Mouse (Mus musculus) liver, embryonic 16.5 days (tissue): ENCODE data around the gene Nog. TPM values are rescaled to one million over a fixed set of nuclear protein-coding genes. Genes with fewer than 3 reads are reported as not detected.

ENCODE experiments used
- ATAC-seq: fragments of 200-750 bp; cut with Nextera tagmentation; 2 replicates; pipeline ENCODE4 v1.8.0; 2017; ENCODE audit warnings: low read depth, mild to moderate bottlenecking, moderate number of reproducible peaks, moderate library complexity
- H3K27ac ChIP-seq: fragments of 300-500 bp; sonication (generic); 2 replicates; pipeline ENCODE4 v1.5.1; 2014; ENCODE audit warnings: mild to moderate bottlenecking, low read length
- H3K27me3 ChIP-seq: fragments of 300-500 bp; sonication (generic); 2 replicates; pipeline ENCODE4 v1.6.1; 2014; ENCODE audit warnings: low read depth, low read length, mixed read lengths; ENCODE audit not compliant: control insufficient read depth, insufficient read depth
- H3K36me3 ChIP-seq: fragments of 300-500 bp; sonication (generic); 2 replicates; pipeline ENCODE4 v1.6.1; 2014; ENCODE audit warnings: mild to moderate bottlenecking; ENCODE audit not compliant: control insufficient read depth, insufficient read depth
- H3K4me1 ChIP-seq: fragments of 300-500 bp; sonication (generic); 2 replicates; pipeline ENCODE4 v1.6.1; 2014; ENCODE audit warnings: low read depth, low read length, mixed read lengths; ENCODE audit not compliant: control insufficient read depth
- H3K4me2 ChIP-seq: fragments of 300-500 bp; sonication (generic); 2 replicates; pipeline ENCODE4 v1.6.1; 2014; ENCODE audit warnings: low read depth, low read length, mixed read lengths
- H3K4me3 ChIP-seq: fragments of 300-500 bp; sonication (generic); 2 replicates; pipeline ENCODE4 v1.5.1; 2014; ENCODE audit warnings: low read depth, mild to moderate bottlenecking, low read length
- H3K9ac ChIP-seq: fragments of 300-500 bp; sonication (generic); 2 replicates; pipeline ENCODE4 v1.6.1; 2014; ENCODE audit warnings: low read depth, low read length
- H3K9me3 ChIP-seq: fragments of 300-500 bp; sonication (generic); replicated peaks from 2 replicates; pipeline ENCODE4 v1.6.1; 2016; ENCODE audit warnings: low read length; ENCODE audit not compliant: control insufficient read depth
- WGBS: fragments of 180-500 bp; shearing (Covaris S2); extraction: QIAGEN DNeasy Blood & Tissue Kit; methylation state at CpG from one replicate; pipeline ENCODE4 v1.1.7; 2014; ENCODE audit not compliant: insufficient replicate concordance; 5-methylcytosine and 5-hydroxymethylcytosine counted together
- polyA plus RNA-seq: library from polyadenylated mRNA; unstranded; fragments of >200 nt; fragmentation: Nextera tagmentation; extraction: Ambion mirVana; gene quantifications from 2 replicates; pipeline ENCODE4 v1.2.1, GENCODE M21; 2015

The Nog gene
- polyA plus RNA-seq, 1 experiment from 2014 or later: not detected

DNA sequence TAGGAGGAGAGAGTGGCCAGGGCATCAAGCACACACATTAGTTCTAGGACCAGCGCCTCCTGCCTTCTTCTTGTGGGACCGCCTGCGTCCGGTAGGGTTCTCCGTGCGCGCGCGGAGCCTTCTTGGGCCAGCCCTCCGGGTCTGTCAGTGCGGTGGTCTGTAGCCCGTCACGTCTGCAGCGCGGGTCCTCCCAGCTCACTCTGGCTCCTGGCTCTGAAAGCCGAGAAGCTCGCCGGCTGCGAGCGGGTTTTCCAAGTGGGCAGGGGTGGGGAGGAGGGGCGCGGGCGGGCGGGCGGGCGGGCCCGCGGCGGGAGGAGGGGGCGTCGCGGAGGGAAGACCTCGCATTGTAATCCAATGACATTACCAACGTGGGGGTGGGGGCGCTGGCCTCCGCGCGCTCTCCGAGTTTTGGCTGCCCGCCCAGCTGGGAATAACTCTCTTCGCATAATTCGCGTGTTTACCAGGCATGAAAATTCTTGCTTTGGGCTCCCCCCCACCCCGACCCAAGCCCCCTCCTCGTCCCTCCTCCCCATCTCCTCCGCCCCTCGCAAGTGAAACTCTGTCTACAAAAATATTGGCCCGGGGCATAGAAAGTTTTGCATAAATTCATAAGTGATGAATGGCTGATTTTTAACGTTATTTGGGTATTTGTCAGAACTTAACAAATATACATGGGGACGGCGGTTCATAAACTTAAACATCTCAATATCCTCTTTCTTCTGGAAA lies 3.7 kb downstream of the Nog start:
- no peak for ATAC-seq
- H3K27ac ChIP-seq: no peak overlapping the region

DNA sequence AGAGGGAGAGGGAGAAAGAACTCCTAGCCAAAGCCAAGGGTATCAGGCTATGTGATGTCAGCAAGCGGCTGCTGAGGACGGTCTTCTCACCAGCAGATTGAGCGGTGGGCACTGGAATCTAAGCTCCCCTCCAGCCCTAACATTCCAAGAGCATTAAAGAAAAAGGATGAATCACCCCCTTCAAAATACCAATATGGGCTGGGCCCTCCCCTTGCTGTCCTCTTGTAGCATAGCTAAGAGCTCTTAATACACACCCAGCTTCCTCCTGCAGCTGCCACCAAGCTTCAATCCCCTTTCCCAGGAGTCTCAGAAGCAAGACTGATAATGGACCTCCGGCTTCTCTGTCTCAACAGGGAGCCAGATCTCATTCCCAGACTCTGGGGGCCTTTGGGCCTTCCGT lies 4.6 kb downstream of the Nog start:
- ATAC-seq: no peak
- WGBS: 38% methylated on average over 5 of the region's 5 CpGs
- peaks cover 59% of the 10 kb centered on the region for H3K27me3 ChIP-seq
- no peak overlapping the region for H3K4me2 ChIP-seq
- no peak overlapping the region for H3K27ac ChIP-seq
- no peaks in the 10 kb centered on the region for H3K9me3 ChIP-seq
- H3K4me1 ChIP-seq: no peaks in the 10 kb centered on the region; the same call in 1 of the 2 replicates
- H3K9ac ChIP-seq: no peak overlapping the region
- no peak overlapping the region for H3K4me3 ChIP-seq
- H3K36me3 ChIP-seq: no peaks in the 10 kb centered on the region

More for the DNA sequence above, 3.7 kb downstream of the Nog start:
- Histone ChIP-seq H3K4me3 (peak overlapping the region; percentile 26; the same call in 1 of the 2 replicates), H3K4me1 (no peaks in the 10 kb centered on the region; the same call in 1 of the 2 replicates), H3K9ac (no peak overlapping the region), H3K9me3 (no peaks in the 10 kb centered on the region), H3K36me3 (no peaks in the 10 kb centered on the region), H3K4me2 (peak overlapping the region; percentile 41), H3K27me3 (peaks cover 67% of the 10 kb centered on the region)
- 1% methylated on average over 44 of the region's 51 CpGs for WGBS

GRCm38 (mm10) chr11:89269809-89270361 lies 32.2 kb downstream of the Nog start:
- no peak for ATAC-seq
- Histone ChIP-seq H3K36me3 (no peaks in the 10 kb centered on the region), H3K27me3 (no peaks in the 10 kb centered on the region), H3K4me3 (no peak overlapping the region), H3K9ac (no peak overlapping the region), H3K4me2 (no peak overlapping the region), H3K4me1 (no peaks in the 10 kb centered on the region), H3K9me3 (no peaks in the 10 kb centered on the region), H3K27ac (no peak overlapping the region)
- 74% methylated on average over 13 of the region's 13 CpGs for WGBS

- Histone ChIP-seq H3K4me2 (no peak overlapping the region), H3K4me1 (no peaks in the 10 kb centered on the region), H3K4me3 (no peak overlapping the region), H3K36me3 (no peaks in the 10 kb centered on the region), H3K27ac (no peak overlapping the region), H3K9ac (no peak overlapping the region), H3K27me3 (no peaks in the 10 kb centered on the region), H3K9me3 (no peaks in the 10 kb centered on the region)
- 78% methylated on average over 3 of the region's 3 CpGs for WGBS
- ATAC-seq: no peak
These were observed 34.6 kb downstream of the Nog start for GRCm38 (mm10) chr11:89267520-89267919.

DNA sequence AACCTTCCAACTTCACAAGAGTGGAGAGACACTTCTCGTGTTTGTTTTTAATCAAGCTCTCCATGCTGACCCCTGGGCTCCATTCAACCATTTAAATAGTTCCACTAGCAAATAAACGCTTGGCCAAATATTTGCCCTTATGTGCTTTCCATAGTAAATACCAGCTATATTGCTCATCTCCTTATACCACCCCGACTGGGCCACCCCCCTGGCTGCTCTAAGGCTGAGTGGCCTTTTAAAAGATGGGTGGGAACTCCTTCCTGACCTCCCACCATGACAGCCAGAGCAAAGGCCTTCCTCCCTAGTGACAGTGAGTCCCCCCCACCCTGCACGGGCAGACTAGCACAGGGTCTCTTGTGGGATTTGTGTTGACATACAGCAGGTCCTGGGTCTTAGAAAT lies 37.1 kb downstream of the Nog start:
- Histone ChIP-seq H3K4me3 (no peak overlapping the region), H3K27me3 (no peaks in the 10 kb centered on the region), H3K4me1 (no peaks in the 10 kb centered on the region), H3K4me2 (no peak overlapping the region), H3K9me3 (no peaks in the 10 kb centered on the region), H3K9ac (no peak overlapping the region), H3K36me3 (no peaks in the 10 kb centered on the region), H3K27ac (no peak overlapping the region)
- no peak for ATAC-seq
- 39% methylated on average over 4 of the region's 4 CpGs for WGBS

GRCm38 (mm10) chr11:89259338-89259915 lies 42.7 kb downstream of the Nog start:
- Histone ChIP-seq H3K27ac (no peak overlapping the region), H3K4me1 (no peaks in the 10 kb centered on the region), H3K9ac (no peak overlapping the region), H3K4me2 (no peak overlapping the region), H3K27me3 (no peaks in the 10 kb centered on the region), H3K9me3 (no peaks in the 10 kb centered on the region), H3K4me3 (no peak overlapping the region), H3K36me3 (no peaks in the 10 kb centered on the region)
- WGBS: 72% methylated on average over 7 of the region's 7 CpGs
- ATAC-seq: no peak

DNA sequence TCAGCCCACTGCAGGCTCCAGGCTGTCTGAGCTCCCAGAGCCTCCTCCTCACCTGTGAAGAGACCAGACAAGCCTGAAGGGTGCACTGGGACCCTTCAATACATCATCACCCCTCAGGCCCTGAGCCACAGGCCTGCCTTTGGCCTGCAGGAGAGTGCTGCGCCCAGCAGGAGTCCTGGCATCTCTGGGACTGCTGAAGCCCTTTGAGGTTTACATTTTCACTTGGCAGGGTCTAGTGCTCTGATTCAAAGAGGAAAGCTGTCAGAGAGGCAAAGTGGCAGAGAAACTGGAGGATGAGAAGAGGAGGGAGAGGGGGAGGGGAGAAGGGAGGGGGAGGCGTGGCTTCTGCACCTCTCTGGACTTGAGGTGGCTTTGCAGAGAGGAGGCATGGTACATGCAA lies 44.2 kb downstream of the Nog start:
- H3K4me2 ChIP-seq: no peak overlapping the region
- no peak overlapping the region for H3K9ac ChIP-seq
- 47% methylated on average over 2 of the region's 2 CpGs for WGBS
- no peaks in the 10 kb centered on the region for H3K36me3 ChIP-seq
- ATAC-seq: no peak
- H3K27ac ChIP-seq: no peak overlapping the region
- no peaks in the 10 kb centered on the region for H3K9me3 ChIP-seq
- H3K27me3 ChIP-seq: no peaks in the 10 kb centered on the region
- no peaks in the 10 kb centered on the region for H3K4me1 ChIP-seq
- no peak overlapping the region for H3K4me3 ChIP-seq

DNA sequence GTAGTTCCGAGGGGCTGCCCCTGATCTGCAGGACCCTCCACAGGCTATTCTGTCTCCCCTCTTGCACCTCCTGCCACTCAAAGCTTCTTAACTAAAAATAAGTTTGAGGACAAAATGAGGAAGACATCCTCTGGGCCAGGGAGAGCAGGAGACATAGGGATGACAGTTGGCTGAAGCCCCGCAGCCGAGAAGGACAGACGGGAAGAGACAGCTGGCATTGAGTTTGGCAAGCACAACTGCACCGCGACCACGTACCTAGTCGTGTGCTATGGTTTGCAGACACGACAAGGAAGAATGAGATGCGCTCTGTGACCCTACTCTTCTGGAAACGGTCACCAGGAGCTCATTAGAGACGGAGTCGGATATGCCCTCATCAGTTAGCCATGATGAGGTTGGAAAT lies 48.2 kb downstream of the Nog start:
- no peaks in the 10 kb centered on the region for H3K9me3 ChIP-seq
- H3K4me3 ChIP-seq: no peak overlapping the region
- H3K27ac ChIP-seq: no peak overlapping the region
- H3K9ac ChIP-seq: no peak overlapping the region
- H3K4me1 ChIP-seq: no peaks in the 10 kb centered on the region
- no peaks in the 10 kb centered on the region for H3K27me3 ChIP-seq
- 73% methylated on average over 13 of the region's 13 CpGs for WGBS
- H3K36me3 ChIP-seq: no peaks in the 10 kb centered on the region
- H3K4me2 ChIP-seq: no peak overlapping the region
- no peak for ATAC-seq
